Mouse (Mus musculus) ZHBTc4 (cell line): ENCODE data around the gene Lfng.

Experiments used
- DNase-seq: peaks from one replicate; pipeline ENCODE4 v3.0.0-alpha.2; 2011; ENCODE audit warnings: low read depth, low spot score

Lfng gene

DNA sequence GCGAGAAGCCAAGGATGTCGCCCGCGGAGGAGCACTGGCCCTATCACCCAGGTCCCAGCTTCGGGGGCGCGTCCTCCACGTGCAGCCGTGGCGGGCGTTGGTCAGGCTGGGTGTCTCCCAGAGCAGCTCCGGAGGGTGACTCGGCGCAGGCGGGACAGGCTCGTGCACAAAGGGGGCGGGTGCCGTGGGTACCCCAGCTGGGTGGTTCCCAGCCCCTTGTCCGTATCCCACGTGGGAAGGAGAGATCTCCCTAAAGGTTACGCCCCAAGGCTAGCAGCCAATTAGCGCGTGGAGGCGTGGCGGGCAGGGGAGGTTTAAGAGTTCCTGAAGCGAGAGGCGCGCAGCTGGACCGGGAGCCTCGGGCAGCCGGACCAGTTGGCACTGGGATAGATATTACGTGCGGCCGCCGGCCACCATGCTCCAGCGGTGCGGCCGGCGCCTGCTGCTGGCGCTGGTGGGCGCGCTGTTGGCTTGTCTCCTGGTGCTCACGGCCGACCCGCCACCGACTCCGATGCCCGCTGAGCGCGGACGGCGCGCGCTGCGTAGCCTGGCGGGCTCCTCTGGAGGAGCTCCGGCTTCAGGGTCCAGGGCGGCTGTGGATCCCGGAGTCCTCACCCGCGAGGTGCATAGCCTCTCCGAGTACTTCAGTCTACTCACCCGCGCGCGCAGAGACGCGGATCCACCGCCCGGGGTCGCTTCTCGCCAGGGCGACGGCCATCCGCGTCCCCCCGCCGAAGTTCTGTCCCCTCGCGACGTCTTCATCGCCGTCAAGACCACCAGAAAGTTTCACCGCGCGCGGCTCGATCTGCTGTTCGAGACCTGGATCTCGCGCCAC is at the start of gene Lfng:
Lfng (plus strand) TSS at position 320 of the 835 bp plus-strand sequence.
- peak; percentile 93 for DNase-seq

- no peak for DNase-seq
Measured at GRCm38 (mm10) chr5:140562601-140563000, 44.5 kb upstream of the Lfng start.

DNA sequence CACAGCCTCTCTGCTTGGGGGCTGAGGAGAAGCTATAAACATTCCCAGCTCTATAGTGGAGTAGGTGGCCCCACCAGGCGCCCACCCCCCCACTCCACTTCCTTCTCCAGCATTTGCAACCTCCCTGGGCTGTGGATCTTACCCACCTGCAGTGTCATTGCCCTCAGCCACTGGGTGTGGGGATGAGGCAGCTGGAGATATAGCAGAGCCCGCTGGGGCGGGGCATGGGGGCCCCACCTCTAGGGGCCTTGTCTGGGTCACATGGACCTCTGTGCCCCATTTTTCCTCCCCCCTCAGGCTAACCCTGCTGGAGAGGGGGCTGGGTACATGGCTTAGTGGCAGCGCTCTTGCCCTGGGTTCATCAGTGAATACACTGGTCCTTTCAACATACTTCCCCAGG is 42.2 kb upstream of the Lfng start, which contains the start of gene Grifin:
Grifin (minus strand) TSS at position 176 of the 400 bp plus-strand sequence.
- no peak for DNase-seq

GRCm38 (mm10) chr5:140565451-140565850 is 41.7 kb upstream of the Lfng start:
- DNase-seq = no peak

DNA sequence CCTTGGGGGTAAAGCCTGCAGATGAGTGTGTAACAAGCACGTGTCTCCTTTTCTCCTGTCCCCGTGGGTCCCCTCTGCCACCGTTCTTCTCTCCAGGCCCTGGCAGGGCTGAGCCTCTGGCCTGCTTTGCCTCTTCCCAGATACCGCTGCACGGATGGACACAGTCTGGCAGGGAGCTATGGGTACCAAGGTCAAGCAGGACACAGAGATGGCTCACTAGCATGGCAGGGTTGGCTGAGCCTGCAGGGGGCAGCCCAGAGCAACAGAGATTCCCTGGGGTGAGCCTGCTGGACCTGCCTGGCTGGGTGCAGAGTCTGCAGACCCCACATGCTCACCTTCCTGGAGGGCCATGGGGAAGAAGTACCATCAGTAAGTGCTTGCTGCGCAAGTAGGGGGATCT is 41.3 kb upstream of the Lfng start:
- DNase-seq = peak; percentile 41

- DNase-seq = no peak
Measured at GRCm38 (mm10) chr5:140566271-140566670, 40.8 kb upstream of the Lfng start.

GRCm38 (mm10) chr5:140567321-140567720 is 39.8 kb upstream of the Lfng start:
- peak; percentile 94 for DNase-seq

DNA sequence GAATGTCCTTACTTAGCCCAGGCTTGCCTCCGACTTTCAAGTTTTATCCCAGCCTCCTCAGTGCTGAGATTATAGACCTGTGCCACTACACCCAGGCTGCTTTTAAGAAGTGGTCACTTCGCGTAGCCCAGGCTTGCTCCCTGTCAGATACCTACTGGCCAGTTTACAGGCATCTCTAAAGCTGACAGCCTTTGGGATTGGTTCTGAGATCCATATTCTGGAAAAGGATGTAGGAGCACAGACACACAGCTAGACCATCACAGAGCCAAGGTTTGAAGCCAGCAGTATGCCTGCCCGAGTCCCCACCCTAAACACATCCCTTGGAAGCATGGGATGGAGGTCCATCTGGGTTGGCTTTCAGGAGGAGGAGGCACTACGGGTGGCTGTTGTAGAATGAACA is 39.4 kb upstream of the Lfng start:
- DNase-seq = no peak

- DNase-seq = peak; percentile 88
Measured at GRCm38 (mm10) chr5:140568321-140568970, 38.7 kb upstream of the Lfng start.

DNA sequence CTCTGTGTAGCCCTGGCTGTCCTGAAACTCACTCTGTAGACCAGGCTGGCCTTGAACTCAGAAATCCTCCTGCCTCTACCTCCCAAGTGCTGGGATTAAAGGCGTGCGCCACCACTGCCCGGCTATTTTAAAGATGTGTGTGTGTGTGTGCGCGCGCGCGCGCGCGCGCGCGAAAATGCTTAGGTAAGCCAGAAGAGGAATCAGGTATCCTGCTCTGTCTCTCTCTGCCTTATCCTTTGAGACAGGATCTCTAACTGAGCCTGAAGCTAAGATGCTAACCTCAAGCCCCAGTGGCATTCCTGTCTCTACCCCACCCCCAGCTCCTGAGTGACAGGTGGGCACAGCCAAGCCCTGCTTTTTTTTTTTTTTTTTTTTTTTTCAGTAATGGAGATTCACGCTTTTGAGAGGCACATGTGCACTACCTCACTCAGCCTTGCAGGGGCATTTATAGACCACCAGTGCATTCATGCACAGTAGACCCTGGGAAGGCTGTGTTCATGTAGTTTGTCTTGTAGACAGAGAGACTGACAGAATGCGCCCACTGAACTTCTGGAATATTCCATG is 38.0 kb upstream of the Lfng start:
- peak; percentile 52 for DNase-seq

GRCm38 (mm10) chr5:140570223-140570870 is 36.8 kb upstream of the Lfng start:
- peak; percentile 58 for DNase-seq

GRCm38 (mm10) chr5:140571201-140571600 is 35.9 kb upstream of the Lfng start:
- no peak for DNase-seq

DNA sequence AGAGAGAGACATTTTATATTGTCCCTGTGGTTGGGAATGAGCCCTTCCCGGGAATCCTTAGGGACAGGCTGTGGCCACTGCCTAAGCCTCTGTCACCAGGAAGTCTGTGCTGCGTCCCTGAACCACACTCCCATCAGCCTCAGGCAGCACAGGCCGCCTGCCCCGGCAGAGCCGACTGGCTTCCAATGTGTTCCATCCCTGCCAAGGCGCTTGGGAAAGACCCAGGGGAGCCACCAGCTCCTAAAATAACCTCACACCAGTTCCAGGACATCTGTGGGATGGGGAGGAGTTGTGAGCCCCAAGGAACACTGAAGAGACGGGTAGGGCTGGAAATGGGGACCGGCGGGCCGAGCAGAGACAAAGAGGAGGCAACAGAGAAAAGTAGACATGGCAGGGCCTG is 35.4 kb upstream of the Lfng start:
- DNase-seq = no peak

DNA sequence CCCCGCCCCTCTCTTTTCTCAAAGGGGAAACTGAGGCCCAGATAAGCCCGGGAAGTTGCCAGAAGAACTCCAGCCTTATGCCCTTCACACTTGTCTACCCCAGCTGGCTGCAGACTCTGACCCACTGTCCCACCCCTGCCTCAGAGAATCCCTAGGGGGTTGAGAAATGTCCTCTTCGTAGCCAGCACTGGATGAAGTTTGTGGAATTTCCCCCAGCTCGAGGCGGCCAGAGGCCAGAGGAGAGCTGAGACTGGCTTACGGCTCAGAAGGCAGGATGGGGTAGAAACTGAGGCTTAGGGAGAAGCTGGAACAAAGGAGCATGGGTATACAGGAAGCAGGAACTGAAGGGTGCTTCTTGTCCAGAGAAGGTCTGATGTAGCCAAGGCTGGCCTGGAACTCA is 34.5 kb upstream of the Lfng start:
- no peak for DNase-seq

- no peak for DNase-seq
Measured at GRCm38 (mm10) chr5:140575381-140575866, 31.7 kb upstream of the Lfng start.

DNA sequence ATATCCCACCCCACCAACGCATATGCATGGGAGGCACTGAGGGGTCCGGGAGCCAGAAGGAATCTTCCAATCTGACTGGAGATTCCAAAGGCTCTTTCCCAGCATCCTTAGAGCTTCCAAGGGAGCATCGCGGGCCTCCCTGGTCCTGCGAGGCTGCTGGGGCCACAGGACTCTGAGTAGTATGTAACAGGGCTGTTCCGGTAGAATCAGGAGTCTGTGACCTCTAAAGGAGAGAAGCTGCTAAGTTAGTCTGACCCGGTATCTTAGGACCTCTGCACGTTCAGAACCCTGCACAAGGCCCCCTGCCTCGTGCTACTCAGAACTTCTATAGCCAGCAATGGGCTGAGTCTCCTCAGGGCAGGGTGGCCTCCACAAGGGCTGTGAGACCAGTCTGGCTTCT is 27.9 kb upstream of the Lfng start:
- peak; percentile 65 for DNase-seq

- DNase-seq = peak; percentile 45
Measured at GRCm38 (mm10) chr5:140579771-140580170, 27.3 kb upstream of the Lfng start.

- peak; percentile 72 for DNase-seq
Measured at GRCm38 (mm10) chr5:140581569-140581968, 25.6 kb upstream of the Lfng start.

GRCm38 (mm10) chr5:140582995-140583731 is 24.0 kb upstream of the Lfng start:
- no peak for DNase-seq

DNA sequence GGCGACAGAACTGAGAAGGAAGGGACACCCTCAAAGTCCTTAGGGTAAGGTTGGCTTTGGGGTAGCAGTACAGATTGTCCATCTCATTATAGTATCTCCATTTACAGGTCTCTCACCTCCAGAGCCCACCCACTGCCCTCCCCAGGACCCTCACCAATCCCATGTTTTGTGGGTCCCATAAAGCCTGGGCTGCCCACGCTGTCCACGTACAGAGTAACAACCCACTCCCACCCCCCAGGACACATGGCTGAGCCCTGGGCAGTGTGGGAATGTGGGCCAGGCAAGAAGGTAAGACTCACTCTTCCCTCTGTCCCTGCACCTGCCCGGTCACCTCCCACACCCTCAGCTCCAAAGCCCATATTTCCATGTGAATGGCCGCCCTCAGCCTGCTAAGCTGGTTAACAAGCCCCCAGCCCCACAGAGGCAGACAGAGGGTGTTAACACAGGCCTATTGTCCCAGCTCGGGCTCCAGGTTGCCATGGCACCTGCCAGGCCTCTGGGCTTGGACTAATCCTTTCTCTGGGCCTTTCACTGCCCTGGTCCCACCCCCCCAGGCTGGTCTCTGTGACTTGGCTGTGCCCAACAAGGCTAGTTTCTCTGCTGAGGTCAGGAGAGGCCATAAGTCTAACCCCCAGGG is 23.3 kb upstream of the Lfng start:
- peak; percentile 77 for DNase-seq
